Mouse (Mus musculus): Measurements from ENCODE around the gene Mst1r.

Mst1r gene

DNA sequence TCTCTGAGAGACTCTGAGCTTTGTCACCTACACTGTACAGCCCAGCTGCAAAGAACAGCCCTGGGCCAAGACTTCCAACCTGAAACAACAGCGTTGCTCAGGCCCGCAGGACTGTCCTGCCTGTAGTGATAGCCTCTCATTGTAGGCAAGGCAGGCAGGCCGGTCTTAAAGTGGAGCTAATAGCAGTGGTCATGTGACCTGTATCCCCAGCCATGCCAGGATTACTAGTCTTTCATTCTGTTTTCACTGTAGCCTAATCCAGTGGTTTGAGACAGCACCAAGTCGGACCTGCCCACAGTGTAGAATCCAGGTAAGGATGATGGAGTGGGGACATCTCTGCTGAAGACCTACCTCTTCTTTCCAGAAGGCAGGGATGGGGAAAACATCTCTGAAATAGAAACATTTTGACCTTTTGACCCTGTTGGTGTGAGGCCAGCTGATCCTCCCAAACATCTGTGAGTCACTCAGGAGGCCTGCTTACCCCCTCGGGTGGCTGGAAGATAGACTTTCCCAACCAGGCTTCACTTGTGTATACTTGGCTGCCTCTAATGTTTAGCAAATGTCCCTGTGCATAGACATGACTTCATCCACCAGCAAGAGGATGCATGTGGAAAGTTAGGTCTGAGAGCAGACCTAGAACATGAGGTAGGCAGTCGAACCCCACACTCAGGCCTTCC, 49.1 kb downstream of the Mst1r start:
- no peak for DNase-seq (ENCODE audit: low spot score)

DNA sequence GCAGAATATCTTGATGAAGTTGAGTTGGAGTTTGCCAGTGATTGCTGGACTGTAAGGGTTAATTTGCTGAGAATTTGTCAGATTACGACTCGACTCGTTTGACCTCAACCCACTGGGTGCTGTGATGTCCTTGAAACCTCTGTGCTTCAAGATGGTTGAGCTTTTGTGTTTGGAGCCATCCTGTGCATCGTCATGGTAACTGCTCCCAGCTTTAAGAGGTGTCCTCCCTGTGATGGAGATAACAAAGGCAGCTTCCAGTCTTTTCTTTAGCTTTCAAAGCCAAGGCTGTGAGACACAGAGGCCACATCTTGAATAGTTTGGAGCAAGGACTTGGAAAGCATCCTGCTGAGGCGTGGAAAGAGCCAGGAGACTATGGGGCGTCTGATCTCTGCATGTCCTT, 50.5 kb downstream of the Mst1r start:
- peak; percentile 22 for DNase-seq (ENCODE audit: low spot score)

DNA sequence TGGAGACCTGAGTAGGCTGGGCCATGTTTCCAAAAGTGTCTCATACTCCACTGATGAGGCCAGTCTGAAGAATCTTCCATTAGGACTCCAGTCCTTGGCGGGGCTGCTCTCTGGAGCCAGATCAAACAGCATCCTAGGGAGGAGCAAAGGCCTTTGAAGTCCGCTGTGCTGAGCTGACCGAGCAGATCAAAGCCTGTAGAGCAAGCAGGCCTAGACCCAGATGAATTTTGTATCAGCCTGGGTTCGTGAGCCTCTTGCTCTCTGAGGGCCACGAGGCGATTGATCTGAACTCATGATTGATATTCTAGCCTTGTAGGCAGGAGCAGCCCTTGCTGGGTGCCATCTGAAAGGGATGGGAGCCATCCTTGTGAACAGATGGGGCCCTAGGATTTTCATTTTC, 53.2 kb downstream of the Mst1r start:
- DNase-seq (ENCODE audit: low spot score): no peak

DNA sequence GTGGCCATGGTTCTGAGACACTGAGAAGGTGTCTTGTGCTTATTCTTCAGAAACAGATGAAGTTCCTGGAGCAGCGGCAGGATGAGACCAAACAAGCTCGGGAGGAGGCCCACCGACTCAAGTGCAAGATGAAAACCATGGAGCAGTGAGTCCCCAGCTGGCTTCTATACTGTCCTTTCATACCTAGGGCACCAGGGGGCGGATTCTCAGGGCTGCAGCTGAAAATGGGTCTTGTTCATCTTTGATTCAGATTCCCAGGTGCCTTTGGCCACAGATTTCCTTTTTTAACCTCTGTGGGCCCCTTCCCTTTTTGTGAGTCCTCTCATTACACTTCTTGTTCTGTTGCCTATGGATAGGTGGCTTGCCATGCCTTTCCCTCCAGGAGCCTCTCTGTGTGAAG, 54.3 kb downstream of the Mst1r start:
- peak; percentile 17 for DNase-seq (ENCODE audit: low spot score)

DNA sequence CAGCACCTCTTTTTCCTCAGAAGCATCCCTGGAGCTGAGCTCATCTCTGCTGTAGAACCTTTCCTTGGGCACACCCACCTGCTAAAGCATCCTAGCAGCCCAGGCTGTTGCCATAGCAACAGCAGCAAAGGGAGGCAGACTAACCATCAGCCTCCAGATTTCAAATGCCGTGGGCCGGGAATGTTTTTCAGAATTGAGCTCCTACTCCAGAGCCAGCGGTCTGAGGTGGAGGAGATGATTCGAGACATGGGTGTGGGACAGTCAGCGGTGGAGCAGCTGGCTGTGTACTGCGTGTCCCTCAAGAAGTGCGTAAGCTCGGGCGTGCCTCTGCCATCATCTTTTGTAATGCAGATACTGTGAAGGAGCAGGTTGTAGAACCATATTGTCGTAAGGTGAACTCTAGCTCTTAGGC, 54.7 kb downstream of the Mst1r start:
- DNase-seq (ENCODE audit: low spot score): no peak

DNA sequence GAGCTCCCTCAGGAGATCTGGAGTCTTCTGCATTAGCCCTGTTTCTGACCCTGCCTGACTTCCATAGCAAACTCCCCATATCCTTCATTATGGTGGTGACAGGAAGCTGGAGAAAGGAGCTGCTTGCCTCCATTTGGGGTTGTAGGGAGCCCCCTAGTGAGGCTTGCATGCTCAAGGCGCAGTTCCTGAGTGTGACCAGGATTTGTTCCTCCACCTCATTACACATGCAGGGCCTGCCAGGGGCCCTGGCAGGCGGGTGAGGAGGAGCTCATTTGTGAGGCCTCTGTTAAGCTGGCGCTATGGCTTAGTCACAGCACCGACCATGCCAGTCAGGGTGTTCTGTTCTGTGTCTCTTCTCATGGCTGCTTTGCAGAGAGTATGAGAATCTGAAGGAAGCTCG, 55.2 kb downstream of the Mst1r start:
- DNase-seq (ENCODE audit: low spot score): peak; percentile 50

DNA sequence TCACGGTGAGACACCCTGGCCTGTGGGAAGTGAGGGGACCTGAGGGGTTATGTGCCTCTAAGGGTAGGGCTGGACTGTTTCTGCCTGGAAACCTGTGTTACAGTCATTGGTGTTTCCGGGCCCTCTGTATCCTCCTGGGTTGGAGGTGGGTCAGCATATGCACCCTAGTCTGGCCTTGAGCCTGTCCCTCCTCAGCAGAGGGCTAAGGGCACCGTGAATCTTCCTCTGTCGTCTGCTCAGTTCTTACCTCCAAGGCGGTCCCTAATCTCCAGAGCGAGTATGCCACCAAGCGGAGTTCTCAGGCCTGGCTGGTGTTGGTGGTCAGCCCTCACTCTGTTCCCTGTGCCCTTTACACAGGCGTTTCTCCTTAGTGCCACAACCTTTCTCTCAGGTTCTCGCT, 56.2 kb downstream of the Mst1r start:
- no peak for DNase-seq (ENCODE audit: low spot score)

DNA sequence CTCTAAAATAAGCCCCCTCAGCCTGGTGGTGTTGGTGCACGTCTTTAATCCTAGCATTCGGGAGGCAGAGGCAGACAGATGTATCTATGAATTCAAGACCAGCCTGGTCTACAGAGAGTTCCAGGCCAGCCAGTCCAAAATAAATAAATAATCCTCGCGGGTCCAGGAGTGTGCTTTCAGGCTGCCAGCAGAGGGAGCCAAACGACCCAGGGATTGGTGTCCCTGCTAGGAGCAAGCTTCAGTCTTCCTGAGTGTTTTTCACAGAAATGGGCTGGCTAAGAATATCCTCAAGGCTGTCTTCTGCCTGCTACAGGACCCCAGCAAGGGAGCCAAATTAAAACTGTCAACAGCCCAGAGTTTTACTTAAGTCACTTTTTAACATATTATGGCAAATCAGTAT, 57.0 kb downstream of the Mst1r start:
- DNase-seq (ENCODE audit: low spot score): peak; percentile 93

DNA sequence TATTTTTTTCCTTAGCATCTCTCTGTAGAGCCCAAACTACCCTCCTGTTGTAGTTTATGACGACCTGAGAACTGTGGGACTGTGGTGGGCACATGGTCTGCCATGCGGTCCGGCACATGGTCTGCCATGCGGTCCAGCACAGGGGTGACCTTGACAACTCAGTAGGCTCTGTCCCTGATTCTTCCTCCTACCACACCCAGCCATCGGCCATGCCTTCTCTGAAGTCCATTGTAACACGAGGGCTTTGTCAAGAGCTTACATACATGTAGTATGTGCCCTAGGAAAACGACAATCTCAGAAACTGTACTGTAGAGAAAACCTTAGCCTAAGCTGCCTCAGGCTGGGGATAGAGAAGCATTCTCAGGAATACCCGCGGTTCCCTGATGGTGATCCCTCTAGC, 58.0 kb downstream of the Mst1r start:
- no peak for DNase-seq (ENCODE audit: low spot score)

DNA sequence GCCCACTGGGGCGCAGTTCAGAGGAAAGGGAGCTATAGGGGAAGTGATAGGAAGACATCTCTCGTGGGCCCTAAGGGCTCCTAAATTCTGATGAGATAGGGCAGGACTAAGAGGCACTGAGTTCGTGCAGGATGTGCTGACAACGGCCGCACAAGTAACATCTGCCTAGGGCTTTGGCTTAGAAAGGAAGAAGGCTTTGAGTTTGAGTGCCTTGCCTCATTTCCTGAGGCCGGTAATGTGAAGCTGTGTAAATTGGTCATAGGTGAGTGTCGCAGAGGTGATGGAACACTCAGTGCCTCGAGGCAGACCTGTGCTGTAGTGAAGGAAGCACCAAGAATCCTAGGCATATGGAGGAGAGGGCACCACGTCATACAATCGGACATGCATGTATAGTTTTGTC, 60.0 kb downstream of the Mst1r start:
- DNase-seq (ENCODE audit: low spot score): no peak

DNA sequence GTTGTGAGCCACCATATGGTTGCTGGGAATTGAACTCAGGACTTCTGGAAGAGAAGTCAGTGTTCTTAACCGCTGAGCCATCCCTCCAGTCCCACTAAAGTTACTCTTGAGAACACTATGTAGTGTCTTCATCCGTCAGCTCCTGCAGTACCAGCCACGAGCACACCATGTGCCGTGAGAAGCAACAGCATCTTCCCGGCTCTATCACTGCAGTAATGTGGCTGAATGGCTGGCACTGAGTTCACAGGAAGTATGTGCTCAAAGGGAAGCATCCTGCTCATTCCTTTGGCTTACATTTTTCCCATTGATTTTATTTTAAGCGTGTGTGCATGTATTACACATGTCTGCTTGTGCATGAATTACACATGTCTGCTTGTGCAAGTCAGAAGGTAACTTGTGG, 60.8 kb downstream of the Mst1r start:
- no peak for DNase-seq (ENCODE audit: low spot score)

DNA sequence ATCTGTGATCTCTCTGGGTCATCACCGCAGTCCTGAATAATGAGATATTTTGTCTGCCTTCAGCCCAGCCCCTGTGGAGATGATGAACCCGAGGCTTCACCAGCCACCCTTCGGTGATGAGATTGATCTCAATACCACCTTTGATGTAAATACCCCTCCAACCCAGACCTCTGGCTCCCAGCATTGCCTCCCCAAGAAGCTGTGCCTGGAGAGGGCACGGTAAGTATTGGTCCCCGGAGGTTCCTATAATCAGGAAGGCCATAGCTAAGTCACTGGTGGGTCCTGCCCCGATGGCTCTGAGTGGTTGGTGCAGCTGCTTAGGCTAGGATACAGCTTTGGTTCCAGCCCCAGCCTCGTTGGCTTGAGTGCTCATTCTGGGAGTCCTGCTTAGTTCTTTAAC, 61.9 kb downstream of the Mst1r start:
- no peak for DNase-seq (ENCODE audit: low spot score)
